24 mouse cellular contexts compared by ENCODE assay signal in the genomic region with DNA sequence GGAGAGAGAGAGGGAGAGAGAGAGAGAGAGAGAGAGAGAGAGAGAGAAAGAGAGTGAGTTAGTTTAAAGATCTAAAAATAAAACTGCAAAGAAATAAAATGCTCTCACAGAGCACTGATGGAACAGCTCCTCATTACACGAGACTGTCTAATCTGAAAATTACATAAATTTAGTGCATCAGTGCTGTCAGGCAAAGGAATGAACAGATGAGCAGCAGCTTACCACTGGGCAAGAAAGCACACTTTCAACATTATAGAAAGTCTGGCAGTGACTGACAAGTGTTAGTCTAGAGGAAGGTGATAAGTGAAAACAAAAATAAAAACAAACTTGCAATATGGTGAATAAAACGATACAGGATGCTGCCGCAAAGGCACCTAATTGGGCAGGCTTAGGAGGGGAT. TPM values are rescaled to one million over a fixed set of nuclear protein-coding genes. Genes with fewer than 3 reads are reported as not detected.
DNase-seq lines count a peak whose midpoint lies in the region; ATAC-seq and TF ChIP-seq lines count a peak whose summit lies in the region.
"Had no signal": no experiment of that assay in that cellular context is flagged by ENCODE, and none has a peak within 500 bp of the region (broad histone marks: within the 10 kb centered on the region; RNA-seq: fewer than 3 reads in every experiment).

No protein-coding gene starts in this region.

- peak; percentile 55; the same call in 1 of the 2 replicates for ATAC-seq in forebrain, embryonic 14.5 days
- ATAC-seq in forebrain, embryonic 16.5 days = peak; percentile 66; the same call in 1 of the 2 replicates
- no peak for ATAC-seq in forebrain, embryonic 11.5 days (replicated peaks; ENCODE audit: low FRiP score)
- no peak for ATAC-seq in hindbrain, embryonic 14.5 days (ENCODE audit: low FRiP score)
- ATAC-seq: activated CD4-positive, CD25-positive, alpha-beta regulatory T cell, adult 4 months; CD4-positive, CD25-positive, alpha-beta regulatory T cell, adult 4 months; Patski had no signal

- intact Hi-C loops in heart, adult 2 months (cut with DNase I) = no loop called here

- no peaks in the 10 kb centered on the region for H3K4me1 ChIP-seq in forebrain, embryonic 14.5 days (ENCODE audit: control insufficient read depth, insufficient read depth, low read length)
- H3K4me1 ChIP-seq in forebrain, embryonic 10.5 days = no peaks in the 10 kb centered on the region
- H3K4me1 ChIP-seq in forebrain, embryonic 16.5 days (replicated peaks; ENCODE audit: control insufficient read depth, insufficient read depth, low read length) = no peaks in the 10 kb centered on the region
- no peaks in the 10 kb centered on the region for H3K4me1 ChIP-seq in forebrain, embryonic 11.5 days (replicated peaks; ENCODE audit: control insufficient read depth, insufficient read depth, low read length)
- H3K4me1 ChIP-seq in heart, adult 2 months (ENCODE audit: control insufficient read depth, insufficient read depth, low read length) = no peaks in the 10 kb centered on the region; the same call in 1 of the 2 replicates
- no peaks in the 10 kb centered on the region for H3K4me1 ChIP-seq in hindbrain, embryonic 14.5 days (replicated peaks; ENCODE audit: control insufficient read depth, insufficient read depth, low read length)
- H3K4me1 ChIP-seq: embryonic facial prominence, embryonic 12.5 days had no signal

- H3K9ac ChIP-seq in forebrain, embryonic 14.5 days (ENCODE audit: low read length) = no peak overlapping the region
- no peak overlapping the region for H3K9ac ChIP-seq in forebrain, embryonic 16.5 days (replicated peaks; ENCODE audit: low read depth, low read length)
- H3K9ac ChIP-seq in forebrain, embryonic 11.5 days (ENCODE audit: low read length) = no peak overlapping the region
- H3K9ac ChIP-seq in heart, adult 2 months (ENCODE audit: low read depth, low read length) = no peak overlapping the region
- H3K9ac ChIP-seq in hindbrain, embryonic 14.5 days = no peak overlapping the region
- H3K9ac ChIP-seq: embryonic facial prominence, embryonic 12.5 days had no signal

- no peak overlapping the region for H3K4me2 ChIP-seq in forebrain, embryonic 14.5 days (ENCODE audit: low read length)
- no peak overlapping the region for H3K4me2 ChIP-seq in forebrain, embryonic 16.5 days (ENCODE audit: low read length)
- no peak overlapping the region for H3K4me2 ChIP-seq in forebrain, embryonic 11.5 days (ENCODE audit: low read depth, low read length, severe bottlenecking)
- no peak overlapping the region for H3K4me2 ChIP-seq in hindbrain, embryonic 14.5 days (replicated peaks)
- H3K4me2 ChIP-seq: embryonic facial prominence, embryonic 12.5 days had no signal

- no peak for TF ChIP-seq POLR2A in heart, adult 2 months (IDR thresholded peaks at IDR 0.05; ENCODE audit: insufficient read depth, low read depth, low read length)

- H3K36me3 ChIP-seq in forebrain, embryonic 14.5 days (ENCODE audit: control insufficient read depth, insufficient read depth, low read length) = no peaks in the 10 kb centered on the region
- H3K36me3 ChIP-seq in forebrain, embryonic 10.5 days (replicated peaks) = no peaks in the 10 kb centered on the region
- no peaks in the 10 kb centered on the region for H3K36me3 ChIP-seq in forebrain, embryonic 16.5 days (ENCODE audit: control insufficient read depth, insufficient read depth)
- H3K36me3 ChIP-seq in forebrain, embryonic 11.5 days (ENCODE audit: control insufficient read depth, insufficient read depth, low read length) = no peaks in the 10 kb centered on the region
- peaks cover 2% of the 10 kb centered on the region; the same call in 1 of the 2 replicates for H3K36me3 ChIP-seq in heart, adult 2 months (ENCODE audit: control insufficient read depth, insufficient read depth, low read length)
- H3K36me3 ChIP-seq in hindbrain, embryonic 14.5 days (replicated peaks; ENCODE audit: control insufficient read depth, insufficient read depth) = no peaks in the 10 kb centered on the region
- H3K36me3 ChIP-seq: embryonic facial prominence, embryonic 10.5 days; embryonic facial prominence, embryonic 12.5 days; G1E had no signal

- peak; percentile 33 for DNase-seq in forebrain, embryonic 14.5 days (ENCODE audit: low spot score)
- DNase-seq in forebrain, embryonic 10.5 days (ENCODE audit: extremely low spot score, low spot score) = no peak
- no peak for DNase-seq in forebrain, embryonic 11.5 days (ENCODE audit: low spot score)
- peak; percentile 50 for DNase-seq in heart, adult 11 months
- DNase-seq in heart, adult 2 months = no peak
- peak; percentile 24 for DNase-seq in brain, adult 2 months (ENCODE audit: low read depth, low spot score)
- DNase-seq in hindbrain, embryonic 14.5 days (ENCODE audit: low spot score) = no peak
- DNase-seq: adrenal gland, adult 8-10 months; adrenal gland, postnatal 14 days; adrenal gland, postnatal 36 days; B cell, adult 2 months; cerebellum, adult 11-12 months; cerebellum, adult 2 months; cerebellum, adult 9-10 months; cerebellum, postnatal 10 days; cerebellum, postnatal 25 days had no signal

- TF ChIP-seq CTCF in heart, adult 2 months (IDR thresholded peaks at IDR 0.05) = no peak

- no peak for TF ChIP-seq EP300 in heart, adult 2 months (IDR thresholded peaks at IDR 0.05; ENCODE audit: insufficient read depth, low read depth, low read length)

- no peaks in the 10 kb centered on the region; the same call in none of the 2 replicates for H3K79me2 ChIP-seq in heart, adult 2 months (replicated peaks; ENCODE audit: control insufficient read depth, insufficient read depth, low read length)

- H3K4me3 ChIP-seq in forebrain, embryonic 14.5 days (ENCODE audit: low read depth, low read length) = no peak overlapping the region
- H3K4me3 ChIP-seq in forebrain, embryonic 10.5 days = no peak overlapping the region
- no peak overlapping the region for H3K4me3 ChIP-seq in forebrain, embryonic 16.5 days (replicated peaks; ENCODE audit: low read length)
- no peak overlapping the region for H3K4me3 ChIP-seq in forebrain, embryonic 11.5 days (ENCODE audit: low read depth, low read length)
- H3K4me3 ChIP-seq in heart, adult 2 months = no peak overlapping the region
- no peak overlapping the region for H3K4me3 ChIP-seq in hindbrain, embryonic 14.5 days (replicated peaks; ENCODE audit: low read length)
- H3K4me3 ChIP-seq: embryonic facial prominence, embryonic 10.5 days; embryonic facial prominence, embryonic 12.5 days had no signal

- no peak overlapping the region for H3K27ac ChIP-seq in forebrain, embryonic 14.5 days (ENCODE audit: low read depth, low read length)
- H3K27ac ChIP-seq in forebrain, embryonic 10.5 days = no peak overlapping the region
- H3K27ac ChIP-seq in forebrain, embryonic 16.5 days (ENCODE audit: low read length) = no peak overlapping the region
- H3K27ac ChIP-seq in forebrain, embryonic 11.5 days (ENCODE audit: low read depth, low read length) = no peak overlapping the region
- H3K27ac ChIP-seq in heart, adult 2 months = no peak overlapping the region
- no peak overlapping the region for H3K27ac ChIP-seq in hindbrain, embryonic 14.5 days
- H3K27ac ChIP-seq: embryonic facial prominence, embryonic 10.5 days; embryonic facial prominence, embryonic 12.5 days had no signal

- H3K27me3 ChIP-seq in forebrain, embryonic 14.5 days (replicated peaks; ENCODE audit: control insufficient read depth, insufficient read depth, low read length) = no peaks in the 10 kb centered on the region
- no peaks in the 10 kb centered on the region for H3K27me3 ChIP-seq in forebrain, embryonic 10.5 days (ENCODE audit: poor library complexity, severe bottlenecking)
- H3K27me3 ChIP-seq in forebrain, embryonic 16.5 days (replicated peaks; ENCODE audit: control insufficient read depth, insufficient read depth, low read length) = no peaks in the 10 kb centered on the region
- no peaks in the 10 kb centered on the region for H3K27me3 ChIP-seq in forebrain, embryonic 11.5 days (ENCODE audit: control insufficient read depth, insufficient read depth, low read length)
- no peaks in the 10 kb centered on the region for H3K27me3 ChIP-seq in heart, adult 2 months (ENCODE audit: control insufficient read depth, insufficient read depth, low read length)
- H3K27me3 ChIP-seq in hindbrain, embryonic 14.5 days (ENCODE audit: control insufficient read depth, insufficient read depth, low read length) = no peaks in the 10 kb centered on the region
- H3K27me3 ChIP-seq: CH12.LX; embryonic facial prominence, embryonic 12.5 days; Patski had no signal

- 63% methylated on average over 3 of the region's 3 CpGs for WGBS in forebrain, embryonic 14.5 days
- 89% methylated on average over 3 of the region's 3 CpGs for WGBS in forebrain, embryonic 10.5 days
- 46% methylated on average over 3 of the region's 3 CpGs for WGBS in forebrain, embryonic 16.5 days
- 82% methylated on average over 3 of the region's 3 CpGs for WGBS in forebrain, embryonic 11.5 days
- WGBS in heart, adult 2 months = 64% methylated on average over 3 of the region's 3 CpGs
- WGBS in hindbrain, embryonic 14.5 days = 87% methylated on average over 3 of the region's 3 CpGs

- no peaks in the 10 kb centered on the region for H3K9me3 ChIP-seq in forebrain, embryonic 14.5 days (replicated peaks; ENCODE audit: control insufficient read depth, low read length)
- H3K9me3 ChIP-seq in forebrain, embryonic 10.5 days = no peaks in the 10 kb centered on the region
- H3K9me3 ChIP-seq in forebrain, embryonic 16.5 days (ENCODE audit: control insufficient read depth, low read length) = no peaks in the 10 kb centered on the region
- H3K9me3 ChIP-seq in forebrain, embryonic 11.5 days (ENCODE audit: control insufficient read depth, low read length) = no peaks in the 10 kb centered on the region
- H3K9me3 ChIP-seq in hindbrain, embryonic 14.5 days (ENCODE audit: control insufficient read depth, low read length) = no peaks in the 10 kb centered on the region
- H3K9me3 ChIP-seq: embryonic facial prominence, embryonic 10.5 days; embryonic facial prominence, embryonic 12.5 days; G1E had no signal

RNA-seq across cellular contexts. Expression of gene Braf, which starts 11.9 kb away (rescaled TPM):
- polyA plus RNA-seq in forebrain, embryonic 14.5 days (2014; fragmentation: Nextera tagmentation; extraction: Ambion mirVana) = 13.4 and 16.9 TPM in 2 replicates
- 18.6 and 18.8 TPM in 2 replicates for polyA plus RNA-seq in forebrain, embryonic 10.5 days (2016; fragmentation: Nextera tagmentation; extraction: Ambion mirVana)
- 24.0 and 26.7 TPM in 2 replicates for polyA plus RNA-seq in forebrain, embryonic 16.5 days (2015; fragmentation: Nextera tagmentation; extraction: Ambion mirVana)
- polyA plus RNA-seq in forebrain, embryonic 11.5 days (2014; fragmentation: Nextera tagmentation; extraction: Ambion mirVana) = 21.0 and 26.0 TPM in 2 replicates
- total RNA-seq in heart, adult 2 months (2021) = 10 to 100 TPM; 15.0 to 16.9 TPM
- polyA plus RNA-seq in heart, adult 2 months (2012; rRNA removed) = 7.2 and 12.6 TPM in 2 replicates
- polyA plus RNA-seq in hindbrain, embryonic 14.5 days (2014; fragmentation: Nextera tagmentation; extraction: Ambion mirVana) = 28.0 and 28.3 TPM in 2 replicates

Comparison
In these comparisons a context has a peak if more than half of its experiments do, and no peak if none do; other contexts are left out.
1. ATAC-seq: peak in forebrain, embryonic 14.5 days (single experiment) and forebrain, embryonic 16.5 days (single experiment); none in forebrain, embryonic 11.5 days (single experiment) and hindbrain, embryonic 14.5 days (single experiment).
2. DNase-seq: peak in forebrain, embryonic 14.5 days (single experiment), heart, adult 11 months (single experiment) and brain, adult 2 months (single experiment); none in forebrain, embryonic 10.5 days (single experiment), forebrain, embryonic 11.5 days (single experiment), heart, adult 2 months (0 of 2) and hindbrain, embryonic 14.5 days (single experiment).